Mouse (Mus musculus) layer of hippocampus, postnatal 25 days (tissue): ENCODE data around the gene Erbb3. TPM values are rescaled to one million over a fixed set of nuclear protein-coding genes. Genes with fewer than 3 reads are reported as not detected.
"Not testable (repeated sequence)": the region's sequence is repeated elsewhere in the genome, so short reads cannot be mapped to it uniquely, and the experiment has no call there.

ENCODE experiments used
- DNase-seq, 2 experiments: peaks; one replicate each; pipeline ENCODE4 v3.0.0; 2022; ENCODE audit warnings: mixed read lengths in 2 of 2, low spot score in 1 of 2; ENCODE audit errors: extremely low spot score in 1 of 2
- total RNA-seq, 2 experiments: library from RNA; stranded (reverse); gene quantifications; 2 replicates each; pipeline ENCODE4 v1.2.3; 2021

Erbb3 gene
- total RNA-seq, 2 experiments from 2014 or later = 9.7 to 10.0 TPM

GRCm38 (mm10) chr10:128565206-128565787 lies 24.2 kb downstream of the Erbb3 start:
- peak in 1 of 2 experiments; percentile 23 for DNase-seq

- DNase-seq = no peak
Observed at GRCm38 (mm10) chr10:128563544-128563943, 25.9 kb downstream of the Erbb3 start.

DNA sequence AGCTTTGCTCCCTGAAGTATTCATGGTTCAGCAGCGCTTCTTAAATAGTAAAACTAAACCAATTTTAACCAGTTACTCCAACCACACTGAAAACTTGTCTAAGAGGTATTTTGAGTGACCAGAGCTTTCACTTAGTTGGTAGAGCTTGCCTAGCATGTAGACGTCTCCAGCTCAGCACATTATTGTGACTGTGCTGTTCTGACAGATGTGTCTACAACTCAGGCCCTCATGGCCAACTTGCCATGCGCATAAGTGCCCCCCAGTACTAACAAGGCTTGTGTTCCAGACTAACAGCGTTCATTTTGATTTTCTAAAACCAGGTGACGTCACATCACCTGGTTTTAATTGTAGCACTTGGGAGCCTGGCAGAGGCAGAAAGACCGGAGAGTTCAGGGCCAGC lies 32.5 kb downstream of the Erbb3 start:
- no peak for DNase-seq

DNA sequence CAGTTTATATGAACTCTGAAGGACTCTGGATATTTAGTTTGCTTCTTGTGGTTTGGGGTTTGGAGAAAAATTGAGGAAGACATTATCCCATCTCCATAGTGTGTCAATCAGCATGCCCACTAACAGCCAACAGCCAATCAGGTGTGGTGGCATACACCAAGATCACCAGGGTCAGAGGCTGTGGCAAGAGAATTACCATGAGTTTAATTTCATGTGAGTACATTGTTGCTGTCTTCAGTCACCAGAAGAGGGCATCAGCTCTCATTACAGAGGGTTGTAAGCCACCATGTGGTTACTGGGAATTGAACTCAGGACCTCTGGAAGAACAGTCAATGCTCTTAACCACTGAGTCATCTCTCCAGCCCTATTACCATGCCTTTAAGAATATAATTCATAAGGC lies 33.2 kb downstream of the Erbb3 start:
- DNase-seq = no peak

DNA sequence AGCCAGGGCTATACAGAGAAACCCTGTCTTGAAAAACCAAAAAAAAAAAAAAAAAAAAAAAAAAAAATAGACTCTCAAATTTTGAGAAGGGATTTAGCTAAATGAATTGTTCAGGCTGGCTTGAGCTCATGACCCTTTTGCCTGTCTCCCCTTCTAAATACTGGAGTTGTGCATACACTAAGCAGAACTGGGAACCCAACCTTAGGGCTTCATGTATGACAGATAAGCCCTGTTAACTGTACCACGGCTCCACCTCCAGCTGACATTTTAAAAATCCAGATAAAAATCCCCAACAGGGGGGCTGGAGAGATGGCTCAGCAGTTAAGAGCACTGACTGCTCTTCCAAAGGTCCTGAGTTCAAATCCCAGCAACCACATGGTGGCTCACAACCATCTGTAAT lies 33.9 kb downstream of the Erbb3 start:
- DNase-seq = not testable (repeated sequence)

DNA sequence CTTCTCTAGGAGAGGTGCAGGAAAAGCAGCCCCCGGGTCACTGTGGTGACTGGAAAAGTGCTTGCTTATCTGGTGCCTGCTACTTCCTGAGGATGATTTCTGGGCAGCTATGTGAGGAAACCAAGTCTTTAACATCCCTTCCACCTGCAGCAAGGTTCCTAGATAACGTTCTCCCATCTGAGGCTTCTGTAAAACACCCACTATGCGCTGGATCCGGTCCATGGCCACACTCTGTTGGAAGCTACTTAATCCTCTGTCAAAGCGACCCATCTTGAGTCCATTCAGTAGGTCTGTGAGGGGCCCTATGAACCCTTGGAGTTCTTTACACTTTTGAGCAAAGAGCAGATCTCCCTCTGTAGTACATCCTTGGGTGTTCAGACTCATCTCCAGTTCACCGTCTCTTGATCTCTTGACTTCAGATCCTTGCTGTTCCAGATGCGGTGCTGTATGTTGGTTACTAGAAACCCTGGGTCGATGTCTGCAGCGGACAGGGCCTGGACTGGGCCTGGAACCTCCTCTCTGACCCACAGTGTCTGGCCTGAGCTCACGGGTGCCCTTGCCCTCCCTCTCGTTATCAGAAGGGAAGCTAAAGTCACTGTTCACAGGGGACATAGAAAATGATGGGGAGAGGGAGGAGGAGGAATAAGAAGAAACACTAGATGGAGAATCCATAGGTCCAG lies 39.2 kb downstream of the Erbb3 start:
- DNase-seq = not testable (repeated sequence)

- DNase-seq = not testable (repeated sequence)
Observed at GRCm38 (mm10) chr10:128549682-128550057, 39.8 kb downstream of the Erbb3 start.

- peak; percentile 78 to 79 for DNase-seq
Observed at GRCm38 (mm10) chr10:128548947-128549681, 40.3 kb downstream of the Erbb3 start, which contains the start of gene Rpl41. Rpl41 (minus strand) TSS chr10:128549305.

DNA sequence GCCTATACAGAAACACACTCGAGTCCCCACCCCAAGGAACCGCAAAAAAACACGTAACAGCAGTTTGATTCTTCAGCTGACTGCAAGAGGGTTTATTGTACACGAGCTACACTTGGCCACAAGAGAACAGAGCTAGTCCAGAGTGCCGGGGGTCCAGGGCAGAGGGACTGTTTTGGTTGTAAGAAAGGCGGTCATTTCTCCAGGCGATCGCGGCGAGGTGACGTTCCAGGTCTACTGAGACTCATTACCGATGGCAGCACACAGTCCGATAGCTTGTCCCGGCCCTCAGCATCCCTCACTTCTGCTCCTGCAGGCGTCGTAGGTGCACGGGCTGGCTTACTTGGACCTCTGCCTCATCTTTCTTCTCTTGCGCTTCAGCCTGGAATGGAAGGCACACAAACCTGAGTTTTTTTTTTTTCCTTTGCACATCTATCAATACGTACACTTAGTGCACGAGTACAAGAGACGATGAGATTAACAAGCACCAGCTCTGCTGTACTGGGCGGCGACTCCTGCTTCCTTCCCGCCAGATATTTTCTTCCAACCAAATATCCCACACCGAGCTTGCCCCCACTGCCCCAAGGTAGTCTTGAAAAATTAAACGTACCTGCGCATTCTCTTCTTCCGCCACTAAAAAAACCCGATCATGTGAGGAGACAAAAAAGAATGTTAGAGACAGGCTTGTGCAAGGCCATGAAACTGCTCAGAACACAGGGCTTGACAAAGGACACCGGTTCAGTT lies 41.2 kb downstream of the Erbb3 start:
- DNase-seq = not testable (repeated sequence)

DNA sequence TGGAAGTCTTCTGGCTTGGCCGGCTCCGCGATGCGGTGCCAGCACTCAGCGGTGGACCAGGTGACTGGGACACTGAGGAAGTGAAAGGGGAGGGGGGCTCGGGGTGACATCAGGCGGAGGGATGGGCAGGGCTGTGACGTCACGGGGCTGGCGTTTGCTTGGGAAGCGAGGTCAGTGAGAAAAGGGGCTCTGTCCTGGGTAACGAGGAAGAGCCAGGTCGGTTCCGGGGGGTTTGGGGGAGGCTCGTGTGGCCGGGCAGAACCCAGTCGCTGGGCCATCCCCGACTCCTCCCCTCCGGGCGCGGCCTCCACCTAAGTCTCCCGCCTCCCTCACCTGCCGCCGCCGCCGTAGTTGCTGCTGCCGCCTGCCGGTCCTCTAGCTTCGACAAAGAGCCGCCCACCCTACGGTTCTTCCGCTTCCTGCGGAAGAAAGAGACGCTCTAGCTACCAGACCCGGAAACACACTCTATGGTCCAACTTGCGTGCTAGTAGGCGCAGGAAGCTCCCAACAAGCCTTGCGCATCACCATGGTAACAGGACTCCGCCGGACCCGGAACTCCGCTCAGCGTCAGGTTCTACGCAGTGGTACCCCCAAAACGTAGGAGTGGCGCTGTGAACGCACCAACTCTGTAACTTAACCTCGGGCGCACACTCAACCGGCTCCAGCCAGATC lies 42.0 kb downstream of the Erbb3 start, which contains the start of gene Zc3h10:
TSS of gene Zc3h10 (minus strand) at position 414 of the 672 bp plus-strand sequence.
- peak; percentile 80 to 87 for DNase-seq

GRCm38 (mm10) chr10:128546787-128547186 lies 42.7 kb downstream of the Erbb3 start:
- no peak for DNase-seq

DNA sequence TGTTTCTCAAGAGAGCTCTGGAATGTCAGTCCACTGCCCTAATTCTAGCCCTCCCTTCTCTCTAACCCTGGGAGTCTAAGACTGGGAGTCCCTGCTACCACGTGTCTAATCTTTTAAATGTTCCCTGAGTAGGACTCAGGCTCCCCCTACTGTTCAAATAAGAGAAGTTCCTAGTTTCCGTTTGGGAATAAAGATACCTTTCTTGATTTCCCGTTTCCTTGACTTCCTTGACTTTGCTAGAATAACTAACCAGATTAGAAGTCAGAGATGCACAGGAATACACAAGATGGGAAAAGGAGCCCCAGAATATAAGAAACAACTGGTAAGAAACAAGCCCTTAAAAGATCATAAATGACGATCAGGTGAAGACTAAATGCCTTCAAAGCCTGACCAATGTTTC lies 43.1 kb downstream of the Erbb3 start:
- DNase-seq = no peak

DNA sequence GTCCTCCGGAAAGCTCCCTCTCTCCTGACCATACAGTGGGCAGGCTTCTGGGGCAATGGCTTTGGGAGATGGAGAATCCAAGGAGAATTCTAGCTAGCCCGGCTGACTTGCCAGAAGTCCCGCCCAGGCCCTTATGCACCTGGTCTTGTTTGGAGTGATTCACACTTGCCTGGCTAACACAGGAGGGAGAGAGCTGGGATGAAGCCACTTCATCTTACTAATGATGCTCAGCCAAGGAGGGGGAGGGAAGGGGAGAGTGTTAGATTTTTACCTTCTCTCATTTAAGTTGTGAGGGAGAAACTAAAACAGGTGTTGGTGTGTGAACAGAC lies 43.9 kb downstream of the Erbb3 start:
- no peak for DNase-seq

DNA sequence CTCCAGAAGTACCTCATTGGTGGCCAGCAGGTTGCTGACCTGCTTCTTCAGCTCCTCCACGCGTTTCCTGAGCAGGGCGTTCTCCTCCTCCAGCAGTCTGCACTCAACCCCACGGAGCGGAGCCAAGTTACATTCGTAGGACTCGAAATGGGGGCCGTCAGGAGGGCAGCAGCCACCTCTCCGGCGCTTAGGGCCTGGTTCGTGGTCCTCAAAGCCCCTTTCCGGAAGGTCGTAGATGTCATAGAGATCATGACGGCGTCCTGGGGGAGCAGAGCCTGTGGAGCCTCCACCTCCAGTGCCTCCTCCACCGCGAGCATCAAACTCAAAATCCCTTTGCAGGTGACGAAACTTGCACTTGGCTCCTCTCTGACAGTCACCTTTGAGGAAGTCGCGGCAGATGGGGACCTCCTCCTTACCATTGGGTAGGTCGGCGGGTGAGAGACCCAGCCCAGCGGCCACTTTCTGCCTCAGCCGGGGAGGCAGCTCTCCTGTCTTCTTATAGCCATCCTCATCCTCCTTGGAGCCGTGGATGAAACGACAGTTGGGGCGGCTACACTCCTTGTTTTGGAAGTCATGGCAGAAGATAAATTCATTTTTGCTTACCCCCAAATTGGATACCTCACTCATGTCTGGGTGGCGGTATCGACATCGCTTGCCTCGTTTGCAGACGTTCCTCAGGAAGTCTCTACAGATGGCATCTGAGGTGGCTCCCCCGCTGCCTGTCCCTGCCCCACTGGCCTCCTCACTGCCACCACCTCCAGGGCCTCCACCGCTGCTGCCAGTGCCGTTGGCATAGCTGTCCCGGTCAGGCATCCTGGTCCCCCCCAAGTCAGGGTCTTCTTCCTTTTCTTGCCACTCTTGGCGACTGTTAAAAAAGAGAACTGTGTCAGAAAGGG lies 44.5 kb downstream of the Erbb3 start:
- DNase-seq = no peak

GRCm38 (mm10) chr10:128544151-128544657 lies 45.2 kb downstream of the Erbb3 start:
- no peak for DNase-seq

DNA sequence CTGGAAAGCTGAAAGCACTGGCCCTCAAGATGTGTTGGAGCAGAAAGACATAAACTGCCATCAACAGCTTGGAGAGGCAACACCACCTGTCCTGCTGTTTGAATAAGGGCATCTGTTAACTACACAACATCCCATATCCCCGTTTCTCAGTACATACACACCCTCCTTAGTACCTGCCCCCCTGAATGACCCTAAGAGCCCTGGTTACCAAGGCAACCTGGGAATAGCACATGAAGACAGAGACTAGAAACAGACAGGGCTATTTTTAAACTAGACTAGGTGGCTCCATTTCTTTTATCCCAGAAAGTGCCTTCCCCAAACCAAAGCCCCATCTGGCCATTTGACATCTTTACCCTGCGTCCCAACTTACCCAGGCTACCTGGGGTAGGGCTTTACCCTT lies 46.4 kb downstream of the Erbb3 start:
- DNase-seq = no peak

DNA sequence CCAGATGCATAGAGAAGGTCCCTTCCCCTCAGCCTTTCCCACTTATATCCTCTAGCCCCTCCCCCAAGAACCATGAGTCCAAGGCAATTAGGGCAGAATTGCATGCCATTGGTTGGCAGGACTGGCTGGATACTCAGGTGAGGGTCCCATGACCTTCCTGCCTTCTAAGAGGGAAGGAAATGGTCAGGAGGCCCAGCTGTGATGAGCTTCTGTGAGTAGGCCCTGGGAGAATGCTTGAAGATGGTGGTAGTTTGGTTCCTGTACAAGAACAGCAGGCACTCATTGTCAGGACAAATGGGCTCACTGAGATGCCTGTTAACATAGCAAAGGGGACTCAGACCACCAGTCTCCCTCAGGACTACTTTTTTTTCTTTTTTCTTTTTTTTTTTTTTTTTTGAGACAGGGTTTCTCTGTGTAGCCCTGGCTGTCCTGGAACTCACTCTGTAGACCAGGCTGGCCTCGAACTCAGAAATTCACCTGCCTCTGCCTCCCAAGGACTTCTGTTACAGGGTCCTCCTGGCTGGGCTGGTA lies 51.0 kb downstream of the Erbb3 start:
- DNase-seq = no peak

DNA sequence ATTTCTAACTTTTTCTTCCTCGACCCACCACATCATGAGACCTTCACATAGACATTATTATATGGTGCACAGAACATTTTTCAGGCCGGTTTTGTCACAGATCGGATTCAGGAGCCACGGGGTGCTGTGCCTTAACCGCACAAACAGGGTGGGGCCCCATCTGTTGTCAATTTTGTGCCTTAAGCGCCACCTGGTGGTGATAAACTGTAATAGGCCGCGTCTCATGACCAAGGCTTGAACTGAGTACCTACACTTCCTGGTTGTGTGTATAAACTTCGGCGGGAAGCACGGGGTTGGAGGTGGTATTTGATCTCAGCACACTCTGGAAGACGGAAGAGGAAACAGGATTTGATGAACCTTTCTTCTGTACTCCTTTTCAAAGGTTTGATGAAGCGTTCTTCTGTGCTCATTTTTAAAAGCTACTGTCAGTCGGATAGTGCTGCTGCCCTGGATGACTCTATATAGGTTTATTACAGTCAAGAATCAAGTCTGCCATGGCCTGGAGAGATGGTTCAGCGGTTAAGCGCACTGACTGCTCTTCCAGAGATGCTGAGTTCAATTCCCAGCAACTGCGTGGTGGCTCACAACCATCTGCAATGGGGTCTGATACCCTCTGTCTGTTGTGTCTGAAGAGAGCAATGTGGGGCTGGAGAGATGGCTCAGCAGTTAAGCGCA lies 53.0 kb downstream of the Erbb3 start:
- peak; percentile 69 to 83 for DNase-seq
